Mouse (Mus musculus): Measurements from ENCODE around the gene Mvp. TPM values are rescaled to one million over a fixed set of nuclear protein-coding genes. Genes with fewer than 3 reads are reported as not detected.

The Mvp gene
- polyA plus RNA-seq, 1 experiment from 2014 or later, result 58.3 TPM

DNA sequence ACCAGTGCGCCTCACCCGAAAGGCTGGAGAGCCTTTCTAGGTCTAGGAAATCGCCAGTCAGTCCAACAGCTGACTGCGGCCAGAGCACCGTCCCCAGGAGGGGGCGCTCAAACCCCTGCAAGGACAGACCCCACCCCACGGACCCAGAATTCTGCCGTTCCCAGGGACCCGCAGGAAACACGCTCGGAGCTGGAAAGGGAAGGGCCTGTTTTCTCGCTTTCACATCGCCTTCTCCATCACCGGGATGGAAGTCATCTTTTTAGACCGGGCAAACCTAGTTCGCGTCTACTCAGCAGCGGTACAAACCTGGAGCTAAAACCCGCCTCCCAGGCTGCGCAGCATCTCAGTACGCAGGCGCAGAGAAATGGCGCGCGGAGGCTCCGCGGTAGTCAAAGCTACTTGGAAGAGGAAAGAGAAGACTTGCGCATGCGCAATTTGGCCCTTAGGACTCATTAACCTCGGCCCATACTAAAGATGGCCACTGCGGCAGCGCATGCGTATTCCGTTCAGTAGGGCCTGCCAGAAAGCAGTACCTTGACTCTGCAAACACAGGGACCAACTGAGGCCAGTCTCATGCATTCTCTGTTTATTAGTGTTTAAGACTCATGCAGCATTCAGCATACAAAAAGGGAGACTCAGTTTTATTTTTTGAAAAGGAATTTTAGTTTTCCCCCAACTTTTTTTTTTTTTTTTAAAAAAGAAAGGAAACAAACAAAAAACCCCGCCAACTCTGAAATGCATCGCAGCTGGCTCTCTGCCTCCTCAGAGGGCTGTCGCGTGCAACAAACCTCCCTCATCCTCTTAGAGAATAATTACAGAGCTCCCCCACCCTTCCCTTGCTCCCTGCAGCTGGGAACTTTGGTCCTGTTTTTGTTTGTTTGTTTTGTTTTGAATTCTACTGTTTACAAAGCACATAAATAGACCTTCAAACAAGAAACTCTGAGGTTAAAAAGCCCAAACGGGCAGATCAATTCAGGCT lies 2.8 kb upstream of the Mvp start, which contains the start of gene Pagr1a:
TSS of gene Pagr1a (minus strand) at position 382 of the 979 bp plus-strand sequence.
- H3K9ac ChIP-seq, result peak within 1 kb of the TSS; percentile 87
- peak within 1 kb of the TSS; percentile 68 for H3K4me3 ChIP-seq (replicated peaks)
- peak; percentile 83 for ATAC-seq
- H3K27ac ChIP-seq, result peak within 1 kb of the TSS; percentile 98
- no peaks in the 10 kb centered on the region for H3K27me3 ChIP-seq (replicated peaks)
- H3K4me1 ChIP-seq (replicated peaks), result peaks cover 68% of the 10 kb centered on the region
- peak within 1 kb of the TSS; percentile 87 for H3K4me2 ChIP-seq (replicated peaks)
- 2% methylated on average over 39 of the region's 39 CpGs for WGBS
- no peaks in the 10 kb centered on the region for H3K9me3 ChIP-seq
- peaks cover 9% of the 10 kb centered on the region; the same call in 1 of the 2 replicates for H3K36me3 ChIP-seq

DNA sequence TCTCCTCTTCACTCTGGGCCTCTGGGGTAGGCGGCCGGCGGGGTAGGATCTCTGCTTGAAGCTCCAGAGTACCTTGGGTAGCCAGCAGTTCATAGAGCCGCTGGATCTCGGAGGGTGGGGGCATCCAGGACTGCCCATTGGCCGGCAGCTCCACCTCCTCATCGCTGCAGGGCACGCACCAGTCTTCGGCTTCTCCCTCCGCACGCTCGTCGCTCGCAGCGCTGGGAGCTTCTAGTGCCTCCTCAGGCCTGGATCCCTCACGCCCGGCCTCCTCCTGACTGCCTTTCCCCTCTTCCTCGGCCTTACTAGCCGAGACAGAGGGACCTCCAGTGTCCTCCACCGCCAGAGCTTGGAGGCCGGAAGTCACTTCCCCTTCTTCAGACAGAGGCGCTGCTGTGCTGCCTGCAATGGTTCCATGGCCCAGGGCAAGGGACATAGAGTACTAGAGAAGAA lies 2.1 kb upstream of the Mvp start:
- under 1% methylated on average over 22 of the region's 22 CpGs for WGBS
- no peaks in the 10 kb centered on the region for H3K9me3 ChIP-seq
- peak; percentile 65 for ATAC-seq
- peaks cover 60% of the 10 kb centered on the region for H3K4me1 ChIP-seq (replicated peaks)
- H3K27me3 ChIP-seq (replicated peaks), result no peaks in the 10 kb centered on the region
- H3K27ac ChIP-seq, result peak overlapping the region; percentile 98
- H3K36me3 ChIP-seq, result peaks cover 9% of the 10 kb centered on the region; the same call in 1 of the 2 replicates
- H3K9ac ChIP-seq, result peak overlapping the region; percentile 87
- H3K4me3 ChIP-seq (replicated peaks), result peak overlapping the region; percentile 68
- peak overlapping the region; percentile 87 for H3K4me2 ChIP-seq (replicated peaks)

- H3K4me3 ChIP-seq (replicated peaks), result peak within 1 kb of the TSS; percentile 68
- H3K27me3 ChIP-seq (replicated peaks), result no peaks in the 10 kb centered on the region
- H3K36me3 ChIP-seq, result peaks cover 9% of the 10 kb centered on the region; the same call in 1 of the 2 replicates
- H3K4me2 ChIP-seq (replicated peaks), result peak within 1 kb of the TSS; percentile 87
- H3K9me3 ChIP-seq, result no peaks in the 10 kb centered on the region
- peak within 1 kb of the TSS; percentile 87 for H3K9ac ChIP-seq
- peak within 1 kb of the TSS; percentile 98 for H3K27ac ChIP-seq
- peaks cover 58% of the 10 kb centered on the region for H3K4me1 ChIP-seq (replicated peaks)
- ATAC-seq, result no peak
These were observed 1.9 kb upstream of the Mvp start, which contains the start of gene Pagr1b for GRCm38 (mm10) chr7:127016481-127016485. Gene Pagr1b, minus strand, starts transcription at chr7:127016484.

- Histone ChIP-seq H3K9me3 (no peaks in the 10 kb centered on the region), H3K4me1 (replicated peaks) (peaks cover 56% of the 10 kb centered on the region), H3K4me3 (replicated peaks) (peak overlapping the region; percentile 68), H3K4me2 (replicated peaks) (peak overlapping the region; percentile 87), H3K36me3 (peaks cover 9% of the 10 kb centered on the region; the same call in 1 of the 2 replicates), H3K27me3 (replicated peaks) (no peaks in the 10 kb centered on the region), H3K9ac (peak overlapping the region; percentile 87), H3K27ac (peak overlapping the region; percentile 98)
- 0% methylated on average over 10 of the region's 10 CpGs for WGBS
- ATAC-seq, result peak; percentile 44
These were observed 1.7 kb upstream of the Mvp start for GRCm38 (mm10) chr7:127016081-127016480.

DNA sequence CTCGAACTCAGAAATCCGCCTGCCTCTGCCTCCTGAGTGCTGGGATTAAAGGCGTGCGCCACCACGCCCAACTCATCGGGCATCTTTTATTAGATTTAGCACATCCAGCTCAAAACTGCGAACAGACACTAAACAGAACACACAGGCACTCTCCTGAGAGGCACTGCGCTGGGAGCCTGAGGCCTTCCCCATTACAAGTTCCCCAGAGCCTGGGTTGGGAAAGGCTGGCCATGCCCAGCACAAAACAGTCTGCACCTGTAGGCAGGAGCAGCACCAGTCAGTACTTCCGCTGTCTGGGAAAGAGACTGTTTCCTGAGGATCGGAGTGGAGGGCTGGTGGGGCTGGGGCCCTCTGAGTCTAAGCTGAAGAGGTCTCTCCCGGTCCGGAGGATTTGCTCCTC lies 572 bp upstream of the Mvp start:
- H3K9me3 ChIP-seq, result no peaks in the 10 kb centered on the region
- peaks cover 9% of the 10 kb centered on the region; the same call in 1 of the 2 replicates for H3K36me3 ChIP-seq
- H3K27ac ChIP-seq, result no peak overlapping the region
- H3K4me1 ChIP-seq (replicated peaks), result peaks cover 45% of the 10 kb centered on the region
- H3K4me3 ChIP-seq (replicated peaks), result no peak overlapping the region
- H3K4me2 ChIP-seq (replicated peaks), result peak overlapping the region; percentile 87
- ATAC-seq, result no peak
- H3K27me3 ChIP-seq (replicated peaks), result no peaks in the 10 kb centered on the region
- WGBS, result 94% methylated on average over 12 of the region's 12 CpGs
- 0 out of 2 replicates have a peak overlapping the region, but pooled peaks have one; percentile 3 for H3K9ac ChIP-seq

- ATAC-seq, result no peak
- Histone ChIP-seq H3K36me3 (peaks cover 9% of the 10 kb centered on the region; the same call in 1 of the 2 replicates), H3K9me3 (no peaks in the 10 kb centered on the region), H3K9ac (no peak overlapping the region), H3K4me1 (replicated peaks) (peaks cover 41% of the 10 kb centered on the region), H3K27ac (no peak overlapping the region), H3K4me2 (replicated peaks) (peak overlapping the region; percentile 87), H3K27me3 (replicated peaks) (no peaks in the 10 kb centered on the region), H3K4me3 (replicated peaks) (no peak overlapping the region)
- 92% methylated on average over 6 of the region's 6 CpGs for WGBS
These were observed 1.0 kb downstream of the Mvp start for GRCm38 (mm10) chr7:127013385-127013784.

- 93% methylated on average over 10 of the region's 10 CpGs for whole genome bisulfite sequencing
- Histone ChIP-seq H3K4me3 (replicated peaks) (no peak overlapping the region), H3K4me1 (replicated peaks) (peaks cover 38% of the 10 kb centered on the region), H3K27me3 (replicated peaks) (no peaks in the 10 kb centered on the region), H3K4me2 (replicated peaks) (peak overlapping the region; percentile 87), H3K9me3 (no peaks in the 10 kb centered on the region), H3K27ac (no peak overlapping the region), H3K9ac (no peak overlapping the region), H3K36me3 (peaks cover 9% of the 10 kb centered on the region; the same call in 1 of the 2 replicates)
- no peak for ATAC-seq
These were observed 1.6 kb downstream of the Mvp start for GRCm38 (mm10) chr7:127012845-127013244.

DNA sequence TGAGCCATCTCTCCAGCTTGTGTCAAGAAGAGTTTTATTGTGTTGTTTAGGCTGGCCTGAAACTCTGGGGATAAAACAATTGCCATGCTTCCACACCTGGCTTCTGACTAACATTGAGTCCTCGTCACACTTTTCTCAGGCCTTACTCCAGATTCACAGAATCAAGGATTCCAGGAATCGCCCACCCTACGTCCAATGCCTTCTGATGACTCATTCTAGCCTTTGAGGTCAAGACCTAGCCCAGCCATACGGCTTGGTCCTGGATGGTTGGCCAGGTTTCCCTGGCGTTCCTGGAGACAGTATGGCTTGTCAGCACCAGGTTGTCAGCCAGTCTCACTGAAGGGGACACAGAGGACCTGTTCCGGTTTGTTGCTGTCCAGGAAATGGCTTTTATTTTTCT lies 2.0 kb downstream of the Mvp start:
- Histone ChIP-seq H3K36me3 (peaks cover 9% of the 10 kb centered on the region; the same call in 1 of the 2 replicates), H3K27me3 (replicated peaks) (no peaks in the 10 kb centered on the region), H3K4me2 (replicated peaks) (no peak overlapping the region), H3K9me3 (no peaks in the 10 kb centered on the region), H3K4me3 (replicated peaks) (no peak overlapping the region), H3K4me1 (replicated peaks) (peaks cover 39% of the 10 kb centered on the region), H3K27ac (no peak overlapping the region), H3K9ac (no peak overlapping the region)
- ATAC-seq, result no peak
- WGBS, result 87% methylated on average over 6 of the region's 6 CpGs

- Histone ChIP-seq H3K36me3 (peaks cover 9% of the 10 kb centered on the region; the same call in 1 of the 2 replicates), H3K4me2 (replicated peaks) (no peak overlapping the region; the same call in 1 of the 2 replicates), H3K9ac (no peak overlapping the region), H3K4me3 (replicated peaks) (no peak overlapping the region), H3K27me3 (replicated peaks) (no peaks in the 10 kb centered on the region), H3K4me1 (replicated peaks) (peaks cover 39% of the 10 kb centered on the region), H3K9me3 (no peaks in the 10 kb centered on the region), H3K27ac (peak overlapping the region; percentile 7; the same call in 1 of the 2 replicates)
- WGBS, result 75% methylated on average over 2 of the region's 2 CpGs
- ATAC-seq, result no peak
These were observed 2.7 kb downstream of the Mvp start for GRCm38 (mm10) chr7:127011717-127012116.

- Histone ChIP-seq H3K9ac (no peak overlapping the region), H3K4me1 (replicated peaks) (peaks cover 39% of the 10 kb centered on the region), H3K4me2 (replicated peaks) (no peak overlapping the region; the same call in 1 of the 2 replicates), H3K4me3 (replicated peaks) (no peak overlapping the region), H3K27me3 (replicated peaks) (no peaks in the 10 kb centered on the region), H3K9me3 (no peaks in the 10 kb centered on the region), H3K27ac (0 out of 2 replicates have a peak overlapping the region, but pooled peaks have one; percentile 7), H3K36me3 (peaks cover 9% of the 10 kb centered on the region; the same call in 1 of the 2 replicates)
- ATAC-seq, result no peak
- WGBS, result 98% methylated on average over 2 of the region's 2 CpGs
These were observed 3.4 kb downstream of the Mvp start for GRCm38 (mm10) chr7:127011051-127011450.

GRCm38 (mm10) chr7:127009307-127010085 lies 4.9 kb downstream of the Mvp start:
- Histone ChIP-seq H3K27me3 (replicated peaks) (no peaks in the 10 kb centered on the region), H3K27ac (peak overlapping the region; percentile 93), H3K4me3 (replicated peaks) (no peak overlapping the region), H3K9me3 (no peaks in the 10 kb centered on the region), H3K9ac (peak overlapping the region; percentile 18), H3K4me1 (replicated peaks) (peaks cover 26% of the 10 kb centered on the region), H3K36me3 (0 out of 2 replicates have a peak, but pooled peaks cover 3% of the 10 kb centered on the region), H3K4me2 (replicated peaks) (peak overlapping the region; percentile 10; the same call in 1 of the 2 replicates)
- 0 out of 2 replicates have a peak, but pooled peaks have one; percentile 3 for ATAC-seq
- 78% methylated on average over 17 of the region's 17 CpGs for WGBS
